Mouse (Mus musculus) ES-Bruce4 (cell line): Measurements from ENCODE around the gene Cfap61. TPM values are rescaled to one million over a fixed set of nuclear protein-coding genes. Genes with fewer than 3 reads are reported as not detected.

Experiments used
- H3K27ac ChIP-seq: 2 replicates; pipeline ENCODE4 v1.5.1; 2012; ENCODE audit warnings: low read length, inconsistent platforms; ENCODE audit not compliant: insufficient read depth
- H3K27me3 ChIP-seq: 2 replicates; pipeline ENCODE4 v1.6.1; 2012; ENCODE audit warnings: mild to moderate bottlenecking, low read length, inconsistent platforms; ENCODE audit not compliant: control insufficient read depth, poor library complexity, insufficient read depth, severe bottlenecking
- H3K36me3 ChIP-seq: 2 replicates; pipeline ENCODE4 v1.6.1; 2012; ENCODE audit warnings: inconsistent platforms, mild to moderate bottlenecking, low read length, moderate library complexity; ENCODE audit not compliant: control insufficient read depth, poor library complexity, insufficient read depth, severe bottlenecking
- H3K4me1 ChIP-seq: one replicate; pipeline ENCODE4 v1.8.1; 2011; ENCODE audit warnings: low read length; ENCODE audit not compliant: control insufficient read depth, insufficient read depth
- H3K4me3 ChIP-seq: 2 replicates; pipeline ENCODE4 v1.5.1; 2011; ENCODE audit warnings: low read depth, mild to moderate bottlenecking, low read length
- H3K9ac ChIP-seq: 2 replicates; pipeline ENCODE4 v1.6.1; 2012; ENCODE audit warnings: low read depth, mild to moderate bottlenecking, inconsistent platforms; ENCODE audit not compliant: poor library complexity, severe bottlenecking
- H3K9me3 ChIP-seq: replicated peaks from 2 replicates; pipeline ENCODE4 v1.6.1; 2012; ENCODE audit warnings: mild to moderate bottlenecking, low read length, inconsistent platforms; ENCODE audit not compliant: control insufficient read depth, poor library complexity, insufficient read depth, severe bottlenecking
- CTCF ChIP-seq: IDR thresholded peaks from one replicate; pipeline ENCODE4 v1.8.1; 2011; ENCODE audit warnings: low read depth, low read length
- EP300 ChIP-seq: IDR thresholded peaks from 2 replicates; pipeline ENCODE4 v1.6.1; 2011; ENCODE audit warnings: low read depth, low read length; ENCODE audit not compliant: insufficient read depth
- POLR2A ChIP-seq: IDR thresholded peaks from one replicate; pipeline ENCODE4 v1.8.1; 2011; ENCODE audit warnings: low read length; ENCODE audit not compliant: insufficient read depth
- polyA plus RNA-seq: library from polyadenylated mRNA; stranded (reverse); fragments of >200 nt; gene quantifications from 2 replicates; pipeline ENCODE4 v1.2.4, GENCODE M21; 2011; ENCODE audit warnings: low read depth; ENCODE audit not compliant: missing spikeins, insufficient read depth, insufficient read length

Cfap61 gene
- polyA plus RNA-seq, 1 experiment, result 2.4 TPM

DNA sequence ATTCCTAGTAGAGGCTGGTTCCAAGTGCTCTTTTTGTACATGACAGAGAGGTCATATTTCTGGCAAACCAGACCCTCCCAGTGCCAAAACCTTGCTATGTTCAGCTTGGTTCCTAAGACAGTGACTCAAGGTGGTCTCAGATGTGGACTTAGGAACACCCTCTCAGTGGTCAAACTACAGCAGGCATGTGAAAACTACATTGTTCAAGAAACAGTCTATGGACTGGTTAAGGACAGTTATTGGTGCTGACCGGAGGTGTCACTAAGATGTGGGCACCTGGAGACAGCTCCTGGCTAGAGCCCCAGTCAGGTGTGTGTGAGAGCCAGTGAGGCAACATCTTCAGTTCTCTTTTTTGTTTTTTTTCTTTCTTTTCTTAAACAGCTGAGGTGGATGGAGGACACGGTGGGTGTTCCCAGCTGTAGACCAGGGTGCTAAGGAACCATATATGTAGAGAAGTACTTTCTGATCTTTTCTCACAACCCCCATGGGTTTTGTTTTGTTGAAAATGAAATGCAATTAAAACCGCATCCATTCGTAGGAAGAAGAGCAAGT, 304.7 kb downstream of the Cfap61 start:
- no peaks in the 10 kb centered on the region for H3K4me1 ChIP-seq
- no peak overlapping the region for H3K27ac ChIP-seq
- H3K36me3 ChIP-seq, result no peaks in the 10 kb centered on the region
- no peaks in the 10 kb centered on the region for H3K27me3 ChIP-seq
- H3K9ac ChIP-seq, result no peak overlapping the region
- H3K4me3 ChIP-seq, result no peak overlapping the region
- TF ChIP-seq POLR2A, result no peak
- TF ChIP-seq CTCF, result no peak
- no peak for TF ChIP-seq EP300
- no peaks in the 10 kb centered on the region for H3K9me3 ChIP-seq

DNA sequence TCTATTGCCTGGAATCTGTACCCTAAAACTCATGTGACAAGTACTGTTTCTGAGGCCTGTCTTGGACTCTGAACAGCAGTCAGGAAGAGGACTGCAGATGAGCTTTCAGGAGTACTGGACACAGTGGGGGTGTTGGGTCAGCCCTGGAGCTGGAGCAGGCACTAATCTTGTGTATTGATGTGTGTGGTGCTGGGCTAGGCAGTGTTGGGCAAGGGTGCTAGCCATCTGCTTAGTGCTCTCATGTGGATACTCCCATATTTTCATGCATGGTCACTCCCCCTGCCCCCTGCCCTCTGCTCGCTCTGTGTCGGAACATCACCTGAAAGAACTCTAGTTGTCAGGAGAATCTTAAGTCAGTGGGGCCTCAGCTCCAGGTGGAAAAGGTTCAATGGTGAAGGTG, 309.5 kb downstream of the Cfap61 start:
- H3K9ac ChIP-seq, result no peak overlapping the region
- H3K4me3 ChIP-seq, result no peak overlapping the region
- H3K27ac ChIP-seq, result no peak overlapping the region
- no peaks in the 10 kb centered on the region for H3K9me3 ChIP-seq
- H3K27me3 ChIP-seq, result no peaks in the 10 kb centered on the region
- H3K36me3 ChIP-seq, result no peaks in the 10 kb centered on the region
- peaks cover 4% of the 10 kb centered on the region for H3K4me1 ChIP-seq
- TF ChIP-seq EP300 (no peak), POLR2A (no peak), CTCF (no peak)

DNA sequence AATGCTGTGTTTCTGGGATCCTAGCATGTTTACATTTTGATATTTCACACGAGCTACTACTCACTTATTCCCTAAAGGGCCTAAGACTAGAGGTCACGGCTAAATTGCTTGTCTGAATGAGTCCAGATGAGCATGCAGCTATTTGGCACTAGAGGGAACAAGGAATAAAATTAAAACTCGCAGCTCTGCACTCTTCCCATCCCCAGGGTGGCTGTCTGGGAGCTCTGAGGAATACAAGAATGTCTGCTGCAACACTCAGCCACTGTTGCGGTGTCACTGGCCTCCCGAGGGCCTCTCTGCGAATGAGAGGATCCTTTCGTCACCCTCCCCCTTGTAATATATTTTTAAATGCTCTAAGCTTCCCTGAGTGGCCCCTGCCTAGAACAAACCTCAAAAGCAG, 310.8 kb downstream of the Cfap61 start:
- H3K27ac ChIP-seq, result no peak overlapping the region
- no peaks in the 10 kb centered on the region for H3K9me3 ChIP-seq
- TF ChIP-seq EP300 (no peak), POLR2A (no peak), CTCF (no peak)
- H3K4me3 ChIP-seq, result no peak overlapping the region
- H3K9ac ChIP-seq, result no peak overlapping the region
- H3K4me1 ChIP-seq, result peaks cover 4% of the 10 kb centered on the region
- H3K27me3 ChIP-seq, result no peaks in the 10 kb centered on the region
- no peaks in the 10 kb centered on the region for H3K36me3 ChIP-seq

DNA sequence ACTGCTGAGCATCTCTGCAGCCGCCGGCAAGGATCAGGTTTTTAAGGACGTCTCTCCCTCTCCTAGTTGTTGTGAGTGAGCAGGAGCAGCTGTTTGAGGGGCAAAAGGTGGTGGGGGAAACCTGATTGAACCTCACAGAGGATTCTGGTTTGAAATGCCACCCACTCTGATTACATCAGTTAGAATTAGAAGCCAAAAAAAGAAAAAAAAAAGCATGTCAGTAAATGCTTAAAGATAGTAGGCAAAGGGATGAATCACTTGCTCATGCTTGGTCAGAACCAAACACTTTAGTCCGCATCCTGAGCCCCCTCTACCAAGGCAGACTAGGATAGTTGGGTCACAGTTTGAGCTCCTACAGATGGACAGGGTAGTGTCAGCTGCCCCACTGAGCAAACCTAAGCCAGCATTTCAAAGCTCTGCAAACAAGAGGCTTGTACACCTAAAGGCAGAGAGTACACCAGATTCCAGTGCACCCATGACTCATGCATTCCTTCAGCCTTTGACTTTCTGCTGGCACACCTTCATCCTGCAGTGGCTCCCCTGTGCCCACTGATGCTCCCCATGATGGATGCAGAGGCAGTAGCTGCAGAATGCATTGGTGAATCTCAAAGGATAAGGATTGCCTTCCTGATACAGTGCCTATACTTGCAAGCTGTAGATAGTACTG, 312.0 kb downstream of the Cfap61 start:
- no peak overlapping the region for H3K9ac ChIP-seq
- H3K4me3 ChIP-seq, result no peak overlapping the region

DNA sequence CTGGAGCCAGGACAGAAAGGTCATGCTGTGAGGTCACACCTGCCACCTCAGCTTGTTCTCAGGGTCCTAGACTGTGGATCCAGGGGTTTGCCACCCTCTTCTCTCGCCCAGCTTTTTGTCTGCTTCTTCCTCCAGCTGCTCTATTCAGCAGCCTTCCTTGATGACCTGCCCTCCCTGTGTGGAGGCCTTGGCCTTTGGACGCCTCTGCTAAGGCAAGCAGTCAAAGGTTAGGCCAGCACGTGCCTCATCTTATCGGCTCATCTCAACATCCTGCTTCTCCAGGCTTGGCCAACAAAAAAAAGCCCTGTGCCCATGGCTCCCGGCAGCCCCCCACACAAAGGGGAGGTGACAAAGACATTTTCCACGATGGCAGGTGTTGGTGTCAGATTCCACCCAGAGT, 313.0 kb downstream of the Cfap61 start:
- no peaks in the 10 kb centered on the region for H3K36me3 ChIP-seq

More for the DNA sequence above, 312.0 kb downstream of the Cfap61 start:
- H3K4me1 ChIP-seq, result peaks cover 4% of the 10 kb centered on the region
- H3K9me3 ChIP-seq, result no peaks in the 10 kb centered on the region
- H3K27ac ChIP-seq, result no peak overlapping the region
- H3K27me3 ChIP-seq, result no peaks in the 10 kb centered on the region
- no peaks in the 10 kb centered on the region for H3K36me3 ChIP-seq
- TF ChIP-seq EP300, result no peak
- no peak for TF ChIP-seq POLR2A
- TF ChIP-seq CTCF, result no peak

DNA sequence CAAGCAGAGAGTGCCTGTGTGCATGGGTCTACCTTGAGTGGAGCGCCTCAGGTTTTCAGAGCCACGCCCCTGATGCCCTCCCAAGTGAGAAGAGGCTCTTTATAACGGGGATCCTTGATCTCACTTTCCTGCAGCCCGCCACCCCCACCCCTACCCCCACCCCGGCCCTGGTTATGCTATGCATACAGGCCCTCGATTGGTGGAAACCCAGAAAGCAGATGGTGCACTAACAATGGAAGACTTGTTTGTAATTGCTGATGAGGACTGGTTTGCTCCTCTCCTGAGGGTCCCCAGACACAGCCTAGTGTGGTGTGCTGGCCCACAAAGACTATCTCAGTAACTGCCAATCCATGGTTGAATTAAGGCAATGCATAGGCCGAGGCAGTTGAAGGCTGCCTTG, 314.4 kb downstream of the Cfap61 start:
- no peak overlapping the region for H3K9ac ChIP-seq
- H3K4me3 ChIP-seq, result no peak overlapping the region
- H3K36me3 ChIP-seq, result no peaks in the 10 kb centered on the region
- peaks cover 4% of the 10 kb centered on the region for H3K4me1 ChIP-seq
- TF ChIP-seq POLR2A, result no peak
- H3K27ac ChIP-seq, result no peak overlapping the region
- no peaks in the 10 kb centered on the region for H3K27me3 ChIP-seq
- no peaks in the 10 kb centered on the region for H3K9me3 ChIP-seq

More for the DNA sequence above, 313.0 kb downstream of the Cfap61 start:
- no peak for TF ChIP-seq POLR2A
- TF ChIP-seq EP300, result no peak
- TF ChIP-seq CTCF, result no peak
- Histone ChIP-seq H3K9ac (no peak overlapping the region), H3K27me3 (no peaks in the 10 kb centered on the region), H3K4me3 (no peak overlapping the region), H3K4me1 (peaks cover 4% of the 10 kb centered on the region), H3K27ac (no peak overlapping the region), H3K9me3 (no peaks in the 10 kb centered on the region)
